Mouse (Mus musculus) gastrocnemius, adult 8-10 months (tissue): ENCODE results near the gene Bag5. TPM values are rescaled to one million over a fixed set of nuclear protein-coding genes. Genes with fewer than 3 reads are reported as not detected.
A peak's percentile ranks its signal among the peaks of the same experiment; 100 is the strongest.
"Not testable (repeated sequence)": the region's sequence is repeated elsewhere in the genome, so short reads cannot be mapped to it uniquely, and the experiment has no call there.

Source experiments
- DNase-seq, 2 experiments: peaks; one replicate each; pipeline ENCODE4 v3.0.0; 2022; ENCODE audit warnings: low spot score in 2 of 2
- total RNA-seq, 4 experiments: library from RNA; stranded (reverse); gene quantifications; 2 replicates each; pipeline ENCODE4 v1.2.4; 2022

Gene Bag5
- total RNA-seq, 4 experiments from 2014 or later, result 11.4 to 19.6 (median 16.3) TPM

DNA sequence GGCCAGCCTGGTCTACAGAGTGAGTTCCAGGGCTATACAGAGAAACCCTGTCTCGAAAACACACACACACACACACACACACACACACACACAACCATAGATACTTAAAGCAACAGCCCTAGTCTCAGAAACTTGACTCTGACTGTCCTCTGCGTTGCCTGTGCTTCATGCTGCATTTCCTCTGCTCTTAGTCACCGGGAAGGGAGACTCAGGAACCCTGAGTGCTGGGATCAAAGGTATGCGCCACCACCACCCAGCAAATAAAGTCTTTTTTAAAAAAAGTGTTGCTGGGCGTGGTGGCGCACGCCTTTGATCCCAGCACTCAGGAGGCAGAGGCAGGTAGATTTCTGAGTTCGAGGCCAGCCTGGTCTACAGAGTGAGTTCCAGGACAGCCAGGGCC is 23.6 kb upstream of the Bag5 start:
- not testable (repeated sequence) for DNase-seq

GRCm38 (mm10) chr12:111734912-111735311 is 21.9 kb upstream of the Bag5 start:
- no peak for DNase-seq

DNA sequence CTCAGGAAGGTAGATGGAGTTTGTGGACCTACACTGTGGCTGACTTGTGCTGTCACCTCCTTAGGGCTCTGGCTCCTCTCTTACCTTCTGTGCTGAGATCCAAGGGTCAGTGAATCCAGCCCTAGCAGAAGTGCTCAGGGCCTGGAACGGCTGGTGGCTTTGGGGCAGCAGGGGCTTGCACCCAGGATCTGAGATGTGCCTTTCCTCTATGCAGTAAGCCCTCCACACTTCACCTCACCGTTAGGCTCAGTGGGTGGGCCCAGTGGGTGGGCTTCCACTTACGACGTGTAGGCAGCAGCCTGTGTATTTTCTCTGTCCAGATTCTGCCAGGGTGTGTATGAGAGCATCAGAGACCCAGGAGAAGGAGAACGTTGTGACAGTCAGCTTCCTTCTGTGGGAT is 19.9 kb upstream of the Bag5 start:
- no peak for DNase-seq

GRCm38 (mm10) chr12:111731822-111732807 is 19.1 kb upstream of the Bag5 start:
- peak; percentile 78 to 83 for DNase-seq

DNA sequence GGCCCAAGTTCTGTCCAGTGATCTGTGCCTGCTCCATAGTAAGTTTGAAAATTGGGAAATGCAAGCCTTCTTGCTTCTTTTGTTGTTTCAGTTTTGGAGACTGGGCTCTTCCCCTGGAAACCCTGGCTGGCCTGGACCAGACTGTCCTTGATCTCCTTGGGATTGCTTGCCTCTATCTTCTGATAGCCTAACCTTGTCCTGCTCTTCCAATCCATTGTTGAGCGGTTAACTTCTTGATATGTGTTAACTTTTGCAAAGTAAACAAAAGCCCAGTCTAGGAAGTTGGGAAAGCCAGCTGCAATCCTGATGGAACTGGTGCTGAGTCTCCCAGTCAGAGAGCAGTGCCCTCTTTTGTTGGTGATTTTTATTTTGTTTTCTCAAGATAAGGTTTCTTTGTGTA is 14.9 kb upstream of the Bag5 start:
- DNase-seq, result no peak

DNA sequence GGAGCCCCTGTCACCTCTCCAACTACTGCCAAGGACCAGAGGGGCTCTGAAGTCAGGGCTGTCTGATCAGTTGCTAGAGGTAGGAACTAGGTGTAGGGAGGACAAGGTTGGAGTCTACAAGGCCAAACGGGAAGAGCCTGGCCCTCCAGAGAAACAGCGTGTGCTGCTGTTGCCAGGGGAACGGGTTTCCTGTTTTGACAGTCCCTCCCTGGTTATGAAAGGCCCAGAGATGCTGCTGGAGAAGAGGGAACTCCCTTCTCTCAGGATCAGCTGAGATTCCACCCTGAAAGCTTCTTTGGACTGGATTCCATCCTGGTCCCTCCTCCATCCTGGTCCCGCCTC is 13.0 kb upstream of the Bag5 start:
- peak in 1 of 2 experiments; percentile 38 for DNase-seq

GRCm38 (mm10) chr12:111725338-111726121 is 12.5 kb upstream of the Bag5 start:
- no peak for DNase-seq

DNA sequence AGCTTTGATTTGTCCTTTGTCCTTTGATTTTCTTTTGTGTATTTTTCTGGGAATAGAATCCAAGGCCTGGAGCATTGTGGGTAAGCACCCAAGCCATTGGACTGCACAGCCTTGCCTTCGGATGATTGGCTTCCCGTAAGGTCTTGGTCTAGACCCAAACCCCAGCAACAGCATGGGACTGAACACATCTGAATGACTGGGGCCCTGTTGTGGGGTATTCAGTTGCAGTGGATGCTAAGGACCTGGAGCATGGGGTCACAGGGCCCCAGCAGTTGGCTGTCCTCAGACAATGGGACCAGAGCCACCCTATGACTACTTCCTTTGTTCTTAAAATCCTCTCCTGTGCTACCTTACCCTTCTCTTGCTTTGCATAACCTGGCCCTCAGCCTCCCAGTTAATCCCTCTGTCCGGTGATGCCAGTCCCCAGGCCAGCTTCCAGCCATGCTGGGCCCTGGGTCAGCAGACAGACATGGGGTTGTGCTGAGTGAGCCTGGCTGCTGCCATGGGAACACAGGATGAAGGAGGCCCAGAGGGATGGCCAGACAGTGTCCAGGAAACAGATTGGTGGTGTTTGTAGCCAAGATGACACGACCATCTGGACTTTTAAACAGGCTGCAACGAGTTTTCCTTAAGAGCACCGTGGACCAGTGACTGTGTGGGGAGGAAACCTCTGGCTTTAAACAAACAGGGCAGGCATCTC is 11.7 kb upstream of the Bag5 start:
- DNase-seq, result peak in 1 of 2 experiments; percentile 59

- DNase-seq, result no peak
These were observed 9.6 kb upstream of the Bag5 start for GRCm38 (mm10) chr12:111722654-111723053.

DNA sequence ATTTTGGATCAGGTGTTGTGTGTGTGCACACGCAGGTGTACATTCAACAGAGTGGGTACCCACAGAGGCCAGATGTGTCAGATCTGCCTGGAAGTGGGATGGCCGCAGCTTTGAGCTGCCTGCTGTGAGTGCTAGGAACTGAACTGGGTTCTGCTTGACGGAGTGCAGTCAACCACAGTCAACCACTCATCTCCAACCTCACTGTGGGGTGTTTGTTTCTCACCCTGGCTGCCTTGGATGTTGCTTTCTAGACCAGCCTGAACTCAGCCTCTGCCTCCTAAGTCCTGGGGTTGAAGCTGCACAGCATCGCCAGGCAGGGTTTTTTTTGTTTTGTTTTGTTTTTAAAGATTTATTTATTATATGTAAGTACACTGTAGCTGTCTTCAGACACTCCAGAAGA is 7.2 kb upstream of the Bag5 start:
- no peak for DNase-seq

GRCm38 (mm10) chr12:111718656-111719055 is 5.6 kb upstream of the Bag5 start:
- no peak for DNase-seq

DNA sequence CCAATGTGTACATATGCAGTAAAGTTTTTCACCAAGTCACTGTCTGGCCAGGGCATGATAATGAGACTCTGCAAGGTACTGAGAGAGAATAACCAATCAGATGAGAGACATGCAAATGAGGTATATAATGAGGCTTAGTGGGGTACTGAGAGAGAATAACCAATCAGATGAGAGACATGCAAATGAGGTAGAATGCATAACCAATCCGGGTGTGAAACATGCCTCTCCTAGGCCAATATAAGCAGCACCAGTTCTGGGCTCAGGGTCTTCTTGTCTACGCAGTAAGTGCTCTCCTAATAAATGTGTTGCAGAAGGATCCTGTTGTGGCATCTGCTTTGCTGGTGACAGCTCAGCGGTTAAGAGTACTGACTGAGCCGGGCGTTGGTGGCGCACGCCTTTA is 3.4 kb upstream of the Bag5 start:
- no peak for DNase-seq

DNA sequence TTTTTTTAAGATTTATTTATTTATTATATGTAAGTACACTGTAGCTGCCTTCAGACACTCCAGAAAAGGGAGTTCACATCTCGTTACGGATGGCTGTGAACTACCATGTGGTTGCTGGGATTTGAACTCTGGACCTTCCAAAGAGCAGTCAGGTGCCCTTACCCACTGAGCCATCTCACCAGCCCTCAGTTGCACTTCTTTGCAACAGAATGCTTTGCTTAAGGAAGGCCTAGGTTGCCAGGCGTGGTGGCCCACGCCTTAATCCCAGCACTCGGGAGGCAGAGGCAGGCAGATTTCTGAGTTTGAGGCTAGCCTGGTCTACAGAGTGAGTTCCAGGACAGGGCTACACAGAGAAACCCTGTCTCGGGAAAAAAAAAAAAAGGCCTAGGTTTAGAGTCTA is 823 bp upstream of the Bag5 start:
- DNase-seq, result not testable (repeated sequence)

DNA sequence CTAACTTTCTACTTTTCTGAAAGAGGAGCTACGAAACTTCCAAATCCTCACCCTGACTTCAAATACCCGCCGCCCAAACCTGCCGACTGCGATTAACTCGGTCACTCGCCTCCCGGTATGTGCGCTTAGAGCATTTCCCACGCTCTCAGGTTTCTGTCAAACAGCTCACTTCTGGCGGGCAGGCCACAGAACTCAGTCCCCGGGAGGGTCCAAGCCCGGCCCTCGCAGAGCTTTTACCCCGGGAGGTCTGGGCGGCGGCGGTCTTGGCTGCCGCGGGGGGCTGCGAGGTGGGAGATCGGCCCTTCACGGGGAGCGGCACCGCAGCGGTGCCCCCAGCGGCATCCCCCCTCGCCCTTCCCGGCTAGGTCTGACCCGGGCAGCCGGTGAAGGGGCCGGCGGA is 581 bp downstream of the Bag5 start:
- DNase-seq, result no peak

GRCm38 (mm10) chr12:111710091-111710490 is 3.0 kb downstream of the Bag5 start:
- DNase-seq, result no peak

DNA sequence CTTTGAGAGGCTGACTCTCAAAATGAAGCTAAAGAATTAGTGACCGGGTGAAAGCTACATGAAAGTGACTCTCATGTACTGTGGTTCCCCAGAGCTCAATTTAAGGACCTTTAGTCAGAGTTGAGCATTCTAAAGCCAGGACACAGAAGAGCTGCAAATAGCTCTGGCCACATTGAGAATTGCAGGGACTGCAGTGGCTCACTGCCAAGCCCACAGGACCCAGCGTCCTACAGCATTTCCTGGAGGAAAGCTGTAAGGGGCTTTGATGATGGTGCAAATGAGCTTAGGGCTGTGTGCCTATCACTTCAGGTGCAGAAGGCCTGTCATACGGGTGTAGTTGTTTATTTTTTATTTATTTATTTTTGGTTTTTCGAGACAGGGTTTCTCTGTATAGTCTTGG is 4.9 kb downstream of the Bag5 start:
- no peak for DNase-seq

DNA sequence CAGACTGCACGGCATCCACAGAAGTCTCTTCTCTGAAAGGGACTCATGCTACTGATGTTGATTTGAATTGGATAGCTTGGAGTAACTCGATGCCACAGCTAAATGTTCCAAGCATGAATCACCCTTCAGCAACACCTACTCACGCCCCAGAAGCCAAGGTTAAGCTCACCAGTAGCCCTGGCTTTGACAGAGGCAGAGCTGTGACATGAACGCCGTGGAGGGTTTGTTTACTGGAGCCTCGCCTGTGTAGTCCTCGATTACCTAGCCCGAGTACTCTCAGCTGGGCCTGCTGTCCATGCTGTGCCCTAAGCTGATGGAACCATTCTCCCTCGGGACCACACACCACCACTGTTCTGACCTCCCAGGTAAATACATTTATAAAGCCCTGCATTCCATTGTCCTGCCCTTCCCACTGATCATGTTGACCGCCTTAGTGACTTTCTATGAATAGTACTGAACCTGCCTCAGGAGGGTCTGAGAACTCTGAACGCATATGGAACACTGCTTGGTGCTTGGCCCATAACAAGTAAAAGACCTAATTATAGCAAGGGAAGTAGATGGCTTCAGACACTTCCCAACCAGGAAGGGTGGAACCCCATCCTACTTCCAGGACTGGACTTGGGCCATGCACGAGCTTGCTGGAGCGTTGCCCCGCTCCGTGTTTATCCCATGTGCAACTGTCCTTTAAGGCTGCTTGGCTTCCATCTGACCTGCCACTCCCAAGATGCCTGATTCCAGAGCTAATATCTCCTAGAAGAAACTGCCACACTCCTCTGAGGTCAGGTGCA is 7.7 kb downstream of the Bag5 start:
- DNase-seq, result peak; percentile 81 to 84

GRCm38 (mm10) chr12:111704609-111705008 is 8.4 kb downstream of the Bag5 start:
- DNase-seq, result peak; percentile 52 to 74

- no peak for DNase-seq
These were observed 9.8 kb downstream of the Bag5 start for GRCm38 (mm10) chr12:111703301-111703700.

DNA sequence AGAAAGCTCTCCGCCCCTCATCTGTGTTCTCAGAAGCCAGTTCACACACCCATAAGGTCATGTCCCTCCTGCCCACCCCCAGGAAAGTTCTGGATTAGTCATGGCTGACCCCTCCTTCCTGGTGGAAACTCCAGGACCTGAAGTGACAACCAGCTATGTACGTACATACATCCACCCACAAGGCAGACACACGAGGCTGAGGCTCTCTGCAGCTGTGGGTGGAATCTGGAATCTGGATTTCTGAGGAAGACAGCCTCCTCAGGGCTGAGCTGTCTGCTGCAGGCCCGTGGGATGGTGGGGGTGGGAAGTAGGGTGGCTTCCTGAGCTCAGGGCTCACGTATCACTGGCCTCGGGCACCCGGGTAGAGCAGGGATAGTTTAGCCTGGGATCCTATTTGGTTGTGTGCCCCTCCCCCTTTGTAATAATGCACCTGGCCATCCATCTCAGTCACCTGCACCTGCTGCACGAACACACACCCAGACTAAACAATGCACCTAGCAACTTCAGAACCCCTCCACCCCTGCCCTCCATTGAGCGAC is 12.1 kb downstream of the Bag5 start:
- DNase-seq, result no peak

DNA sequence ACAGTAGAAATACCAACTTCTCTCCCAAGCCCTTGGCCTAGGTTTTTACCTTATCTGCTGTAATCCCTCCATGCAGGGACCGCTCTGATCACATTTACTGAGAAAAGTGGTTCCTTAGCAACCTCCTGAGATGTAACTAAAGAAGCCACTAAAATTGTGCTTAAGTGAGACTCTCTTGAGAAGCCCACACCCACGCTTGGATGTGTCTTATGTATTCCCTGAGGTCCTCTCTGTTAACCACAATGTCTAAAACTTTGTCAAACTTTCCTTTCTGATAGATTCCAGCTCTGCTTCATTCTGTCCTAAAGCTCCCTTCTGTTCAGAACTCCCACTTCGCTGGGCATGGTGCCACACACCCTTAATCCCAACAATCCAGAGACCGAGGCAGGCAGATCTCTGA is 13.5 kb downstream of the Bag5 start:
- no peak for DNase-seq
